Mouse (Mus musculus): ENCODE results near the gene Slc45a3. TPM values are rescaled to one million over a fixed set of nuclear protein-coding genes. Genes with fewer than 3 reads are reported as not detected.
A peak's percentile ranks its signal among the peaks of the same experiment; 100 is the strongest.

The Slc45a3 gene
- polyA plus RNA-seq, 1 experiment from 2014 or later, result 0.74 TPM

- H3K4me1 ChIP-seq (replicated peaks), result no peaks in the 10 kb centered on the region
- no peak overlapping the region for H3K4me2 ChIP-seq
- H3K27me3 ChIP-seq, result no peaks in the 10 kb centered on the region
- no peak overlapping the region for H3K9ac ChIP-seq
- ATAC-seq (ENCODE audit: low FRiP score, low read depth), result peak; percentile 68; the same call in 1 of the 2 replicates
- no peaks in the 10 kb centered on the region for H3K36me3 ChIP-seq
- no peak overlapping the region for H3K27ac ChIP-seq (replicated peaks)
- WGBS, result 18% methylated on average over 5 of the region's 5 CpGs
- H3K9me3 ChIP-seq, result no peaks in the 10 kb centered on the region
- no peak overlapping the region for H3K4me3 ChIP-seq
These were observed 20.1 kb downstream of the Slc45a3 start for GRCm38 (mm10) chr1:131982907-131983306.

- Histone ChIP-seq H3K4me1 (replicated peaks) (no peaks in the 10 kb centered on the region), H3K27ac (replicated peaks) (no peak overlapping the region), H3K9ac (no peak overlapping the region), H3K36me3 (no peaks in the 10 kb centered on the region), H3K27me3 (no peaks in the 10 kb centered on the region), H3K4me3 (no peak overlapping the region), H3K4me2 (no peak overlapping the region), H3K9me3 (no peaks in the 10 kb centered on the region)
- WGBS, result 82% methylated on average over 2 of the region's 2 CpGs
- ATAC-seq (ENCODE audit: low FRiP score, low read depth), result no peak
These were observed 21.0 kb downstream of the Slc45a3 start for GRCm38 (mm10) chr1:131983806-131984205.

GRCm38 (mm10) chr1:131987432-131987831 lies 24.7 kb downstream of the Slc45a3 start:
- Histone ChIP-seq H3K36me3 (no peaks in the 10 kb centered on the region), H3K4me3 (no peak overlapping the region), H3K9me3 (no peaks in the 10 kb centered on the region), H3K4me2 (no peak overlapping the region), H3K4me1 (replicated peaks) (no peaks in the 10 kb centered on the region), H3K9ac (no peak overlapping the region), H3K27ac (replicated peaks) (no peak overlapping the region), H3K27me3 (no peaks in the 10 kb centered on the region)
- no peak for ATAC-seq (ENCODE audit: low FRiP score, low read depth)
- WGBS, result 76% methylated on average over 15 of the region's 15 CpGs

- Histone ChIP-seq H3K9ac (no peak overlapping the region), H3K4me3 (no peak overlapping the region), H3K9me3 (no peaks in the 10 kb centered on the region), H3K4me2 (no peak overlapping the region), H3K36me3 (no peaks in the 10 kb centered on the region), H3K4me1 (replicated peaks) (no peaks in the 10 kb centered on the region), H3K27me3 (no peaks in the 10 kb centered on the region), H3K27ac (replicated peaks) (no peak overlapping the region)
- WGBS, result 82% methylated on average over 4 of the region's 4 CpGs
- ATAC-seq (ENCODE audit: low FRiP score, low read depth), result no peak
These were observed 26.7 kb downstream of the Slc45a3 start for GRCm38 (mm10) chr1:131989476-131989875.

- no peaks in the 10 kb centered on the region for H3K4me1 ChIP-seq (replicated peaks)
- ATAC-seq (ENCODE audit: low FRiP score, low read depth), result no peak
- no peak overlapping the region for H3K27ac ChIP-seq (replicated peaks)
- no peaks in the 10 kb centered on the region for H3K27me3 ChIP-seq
- no peaks in the 10 kb centered on the region for H3K9me3 ChIP-seq
- H3K36me3 ChIP-seq, result no peaks in the 10 kb centered on the region
- no peak overlapping the region for H3K9ac ChIP-seq
- H3K4me3 ChIP-seq, result no peak overlapping the region
- 92% methylated on average over 9 of the region's 9 CpGs for WGBS
- no peak overlapping the region for H3K4me2 ChIP-seq
These were observed 27.5 kb downstream of the Slc45a3 start for GRCm38 (mm10) chr1:131990083-131990760.

GRCm38 (mm10) chr1:131992561-131993001 lies 29.8 kb downstream of the Slc45a3 start:
- no peak overlapping the region for H3K4me2 ChIP-seq
- no peaks in the 10 kb centered on the region for H3K4me1 ChIP-seq (replicated peaks)
- H3K27ac ChIP-seq (replicated peaks), result no peak overlapping the region
- WGBS, result 86% methylated on average over 7 of the region's 7 CpGs
- H3K36me3 ChIP-seq, result no peaks in the 10 kb centered on the region
- no peaks in the 10 kb centered on the region for H3K9me3 ChIP-seq
- no peak overlapping the region for H3K4me3 ChIP-seq
- no peaks in the 10 kb centered on the region for H3K27me3 ChIP-seq
- H3K9ac ChIP-seq, result no peak overlapping the region
- no peak for ATAC-seq (ENCODE audit: low FRiP score, low read depth)

- 93% methylated on average over 12 of the region's 12 CpGs for WGBS
- H3K4me1 ChIP-seq (replicated peaks), result no peaks in the 10 kb centered on the region
- ATAC-seq (ENCODE audit: low FRiP score, low read depth), result no peak
- no peak overlapping the region for H3K9ac ChIP-seq
- H3K27me3 ChIP-seq, result no peaks in the 10 kb centered on the region
- H3K9me3 ChIP-seq, result no peaks in the 10 kb centered on the region
- no peaks in the 10 kb centered on the region for H3K36me3 ChIP-seq
- H3K4me3 ChIP-seq, result no peak overlapping the region
- no peak overlapping the region for H3K4me2 ChIP-seq
- H3K27ac ChIP-seq (replicated peaks), result no peak overlapping the region
These were observed 30.6 kb downstream of the Slc45a3 start for GRCm38 (mm10) chr1:131993169-131994040.

- H3K4me1 ChIP-seq (replicated peaks), result no peaks in the 10 kb centered on the region
- H3K4me3 ChIP-seq, result no peak overlapping the region
- no peaks in the 10 kb centered on the region for H3K27me3 ChIP-seq
- H3K9ac ChIP-seq, result no peak overlapping the region
- no peaks in the 10 kb centered on the region for H3K9me3 ChIP-seq
- H3K27ac ChIP-seq (replicated peaks), result no peak overlapping the region
- ATAC-seq (ENCODE audit: low FRiP score, low read depth), result no peak
- no peak overlapping the region for H3K4me2 ChIP-seq
- no peaks in the 10 kb centered on the region for H3K36me3 ChIP-seq
- 44% methylated on average over 4 of the region's 4 CpGs for WGBS
These were observed 32.3 kb downstream of the Slc45a3 start for GRCm38 (mm10) chr1:131995062-131995461.

GRCm38 (mm10) chr1:132000506-132000905 lies 37.7 kb downstream of the Slc45a3 start:
- no peak for ATAC-seq (ENCODE audit: low FRiP score, low read depth)
- H3K27ac ChIP-seq (replicated peaks), result no peak overlapping the region

GRCm38 (mm10) chr1:132001880-132002330 lies 39.1 kb downstream of the Slc45a3 start:
- H3K9me3 ChIP-seq, result no peaks in the 10 kb centered on the region
- H3K4me3 ChIP-seq, result no peak overlapping the region
- ATAC-seq (ENCODE audit: low FRiP score, low read depth), result no peak
- H3K27me3 ChIP-seq, result no peaks in the 10 kb centered on the region
- H3K4me2 ChIP-seq, result no peak overlapping the region
- WGBS, result 88% methylated on average over 4 of the region's 4 CpGs
- no peak overlapping the region for H3K27ac ChIP-seq (replicated peaks)
- H3K4me1 ChIP-seq (replicated peaks), result peaks cover 5% of the 10 kb centered on the region
- H3K9ac ChIP-seq, result no peak overlapping the region
- no peaks in the 10 kb centered on the region for H3K36me3 ChIP-seq

More at GRCm38 (mm10) chr1:132000506-132000905, 37.7 kb downstream of the Slc45a3 start:
- Histone ChIP-seq H3K4me2 (no peak overlapping the region), H3K36me3 (no peaks in the 10 kb centered on the region), H3K9me3 (no peaks in the 10 kb centered on the region), H3K27me3 (no peaks in the 10 kb centered on the region), H3K4me1 (replicated peaks) (no peaks in the 10 kb centered on the region), H3K9ac (no peak overlapping the region), H3K4me3 (no peak overlapping the region)

- Histone ChIP-seq H3K36me3 (no peaks in the 10 kb centered on the region), H3K27ac (replicated peaks) (no peak overlapping the region), H3K4me3 (no peak overlapping the region), H3K4me1 (replicated peaks) (peaks cover 5% of the 10 kb centered on the region), H3K9ac (no peak overlapping the region), H3K9me3 (no peaks in the 10 kb centered on the region), H3K27me3 (no peaks in the 10 kb centered on the region), H3K4me2 (no peak overlapping the region)
- WGBS, result 67% methylated on average over 2 of the region's 2 CpGs
- no peak for ATAC-seq (ENCODE audit: low FRiP score, low read depth)
These were observed 40.3 kb downstream of the Slc45a3 start for GRCm38 (mm10) chr1:132003111-132003510.

GRCm38 (mm10) chr1:132003817-132004216 lies 41.0 kb downstream of the Slc45a3 start:
- no peak for ATAC-seq (ENCODE audit: low FRiP score, low read depth)
- H3K27me3 ChIP-seq, result no peaks in the 10 kb centered on the region
- whole genome bisulfite sequencing, result 70% methylated on average over 1 of the region's 1 CpGs
- H3K4me3 ChIP-seq, result no peak overlapping the region
- no peaks in the 10 kb centered on the region for H3K9me3 ChIP-seq
- H3K4me2 ChIP-seq, result no peak overlapping the region
- no peak overlapping the region for H3K27ac ChIP-seq (replicated peaks)
- H3K9ac ChIP-seq, result no peak overlapping the region
- H3K36me3 ChIP-seq, result no peaks in the 10 kb centered on the region
- H3K4me1 ChIP-seq (replicated peaks), result peaks cover 10% of the 10 kb centered on the region
